Mouse (Mus musculus) forebrain, postnatal 0 days (tissue): Measurements from ENCODE around the gene Pla2g4b. TPM values are rescaled to one million over a fixed set of nuclear protein-coding genes. Genes with fewer than 3 reads are reported as not detected.
A peak's percentile ranks its signal among the peaks of the same experiment; 100 is the strongest.

Experiments
- ATAC-seq: fragments of 200-750 bp; cut with Nextera tagmentation; 2 replicates; pipeline ENCODE4 v1.8.0; 2017; ENCODE audit warnings: mild to moderate bottlenecking, moderate library complexity
- DNase-seq: peaks from one replicate; pipeline ENCODE4 v3.0.0-alpha.2; 2015
- H3K27ac ChIP-seq: fragments of 300-500 bp; sonication (generic); 2 replicates; pipeline ENCODE4 v1.5.1; 2014; ENCODE audit warnings: low read depth, mild to moderate bottlenecking, antibody characterized with exemption, low read length, moderate library complexity, mixed read lengths
- H3K27me3 ChIP-seq: fragments of 300-500 bp; sonication (generic); 2 replicates; pipeline ENCODE4 v1.6.1; 2014; ENCODE audit warnings: mild to moderate bottlenecking, low read length, mixed read lengths; ENCODE audit not compliant: insufficient read depth
- H3K36me3 ChIP-seq: fragments of 300-500 bp; sonication (generic); 2 replicates; pipeline ENCODE4 v1.6.1; 2014; ENCODE audit warnings: mild to moderate bottlenecking, moderate library complexity; ENCODE audit not compliant: insufficient read depth
- H3K4me1 ChIP-seq: fragments of 300-500 bp; sonication (generic); 2 replicates; pipeline ENCODE4 v1.6.1; 2014; ENCODE audit warnings: antibody characterized with exemption; ENCODE audit not compliant: insufficient read depth
- H3K4me2 ChIP-seq: fragments of 300-500 bp; sonication (generic); 2 replicates; pipeline ENCODE4 v1.6.1; 2014; ENCODE audit warnings: low read depth, mild to moderate bottlenecking, moderate library complexity
- H3K4me3 ChIP-seq: fragments of 300-500 bp; sonication (generic); 2 replicates; pipeline ENCODE4 v1.5.1; 2014; ENCODE audit warnings: low read depth, low read length, mixed read lengths
- H3K9ac ChIP-seq: fragments of 300-500 bp; sonication (generic); 2 replicates; pipeline ENCODE4 v1.6.1; 2014; ENCODE audit warnings: mild to moderate bottlenecking
- H3K9me3 ChIP-seq: fragments of 300-500 bp; sonication (generic); 2 replicates; pipeline ENCODE4 v1.6.1; 2016; ENCODE audit warnings: low read length
- CTCF ChIP-seq: sonication (generic); IDR thresholded peaks from 2 replicates; pipeline ENCODE4 v1.5.1; 2016; ENCODE audit warnings: antibody characterized with exemption, control low read depth, low read depth
- WGBS: fragments of 180-500 bp; shearing (Covaris S2); extraction: QIAGEN DNeasy Blood & Tissue Kit; methylation state at CpG from one replicate; pipeline ENCODE4 v1.1.7; 2014; 5-methylcytosine and 5-hydroxymethylcytosine counted together
- polyA plus RNA-seq: library from polyadenylated mRNA; unstranded; fragments of >200 nt; fragmentation: Nextera tagmentation; extraction: Ambion mirVana; gene quantifications from 2 replicates; pipeline ENCODE4 v1.2.1, GENCODE M21; 2015
- total RNA-seq: library from RNA; depleted of rRNA; stranded (reverse); fragments of >200 nt; gene quantifications from 2 replicates; pipeline ENCODE4 v1.2.3, GENCODE M21; 2014

Pla2g4b gene
- total and polyA plus RNA-seq, 2 experiments from 2014 or later, result 0.13 to 11.1 TPM

- H3K4me2 ChIP-seq, result no peak overlapping the region
- ATAC-seq (no peak), DNase-seq (no peak)
- no peaks in the 10 kb centered on the region for H3K9me3 ChIP-seq
- no peak overlapping the region for H3K9ac ChIP-seq
- no peaks in the 10 kb centered on the region for H3K27me3 ChIP-seq
- no peaks in the 10 kb centered on the region; the same call in 1 of the 2 replicates for H3K36me3 ChIP-seq
- no peak overlapping the region for H3K27ac ChIP-seq
- no peak for TF ChIP-seq CTCF
- WGBS, result 59% methylated on average over 2 of the region's 2 CpGs
- no peaks in the 10 kb centered on the region for H3K4me1 ChIP-seq
- H3K4me3 ChIP-seq, result no peak overlapping the region
Measured at GRCm38 (mm10) chr2:119993515-119993914, 39.7 kb upstream of the Pla2g4b start.

- 89% methylated on average over 6 of the region's 6 CpGs for WGBS
- DNase-seq, result no peak
- TF ChIP-seq CTCF, result no peak
- Histone ChIP-seq H3K4me2 (no peak overlapping the region), H3K4me3 (no peak overlapping the region), H3K9me3 (no peaks in the 10 kb centered on the region), H3K36me3 (peaks cover 6% of the 10 kb centered on the region), H3K27me3 (no peaks in the 10 kb centered on the region), H3K4me1 (no peaks in the 10 kb centered on the region), H3K27ac (peak overlapping the region; percentile 4; the same call in 1 of the 2 replicates), H3K9ac (no peak overlapping the region)
- ATAC-seq, result no peak
Measured at GRCm38 (mm10) chr2:119994839-119995238, 38.4 kb upstream of the Pla2g4b start.

DNA sequence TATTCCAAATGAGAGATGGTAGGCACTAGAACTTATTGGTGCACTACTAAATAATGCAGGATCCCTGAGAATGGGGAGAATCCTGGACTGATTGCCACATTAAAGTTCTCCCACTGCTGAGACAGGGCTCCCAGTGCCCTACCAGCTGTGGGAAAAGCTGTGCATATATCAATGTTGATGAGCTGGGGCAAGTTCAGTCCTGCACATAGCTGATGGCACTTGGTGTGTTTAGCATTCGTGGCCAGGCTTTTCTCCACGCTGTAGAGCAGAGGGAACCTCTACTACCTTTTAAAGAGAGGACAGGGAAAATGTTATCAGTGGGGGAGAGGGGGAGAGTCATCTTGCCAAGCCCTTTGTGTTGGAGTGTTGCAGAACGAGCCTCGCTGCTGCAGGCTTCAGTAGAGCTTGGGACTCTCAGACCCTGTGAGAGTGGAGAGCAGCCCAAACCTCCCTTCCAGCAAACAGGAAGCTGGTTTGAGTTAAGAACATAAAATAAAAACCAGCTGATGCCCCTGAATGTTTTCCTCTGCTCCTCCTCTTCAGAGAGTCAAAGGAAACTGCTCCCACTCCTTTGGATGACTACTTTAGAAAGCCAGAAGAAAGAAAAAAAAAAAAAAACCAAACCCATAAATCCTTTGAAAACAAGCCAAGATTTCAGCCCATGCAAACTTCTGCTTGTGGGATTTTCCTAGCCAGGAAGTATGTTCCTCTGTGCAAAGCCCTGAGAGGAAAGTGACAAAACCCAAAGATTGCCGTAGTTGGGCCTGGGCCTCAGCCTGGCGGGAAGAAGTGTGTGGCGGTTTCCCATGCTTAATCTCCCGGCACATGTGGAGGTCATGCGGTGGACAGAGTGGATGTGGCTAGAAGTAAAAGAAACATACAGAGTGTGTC, 37.6 kb upstream of the Pla2g4b start:
- ATAC-seq (no peak), DNase-seq (no peak)
- Histone ChIP-seq H3K4me2 (no peak overlapping the region), H3K27ac (peak overlapping the region; percentile 46; the same call in 1 of the 2 replicates), H3K4me1 (no peaks in the 10 kb centered on the region), H3K9me3 (no peaks in the 10 kb centered on the region), H3K9ac (no peak overlapping the region), H3K36me3 (peaks cover 6% of the 10 kb centered on the region), H3K4me3 (no peak overlapping the region), H3K27me3 (no peaks in the 10 kb centered on the region)
- TF ChIP-seq CTCF, result no peak
- WGBS, result 65% methylated on average over 9 of the region's 9 CpGs

- 89% methylated on average over 4 of the region's 4 CpGs for WGBS
- no peaks in the 10 kb centered on the region for H3K27me3 ChIP-seq
- no peak for ATAC-seq
- H3K4me3 ChIP-seq, result no peak overlapping the region
- H3K9ac ChIP-seq, result no peak overlapping the region
- no peak for DNase-seq
- no peaks in the 10 kb centered on the region for H3K4me1 ChIP-seq
- peaks cover 6% of the 10 kb centered on the region for H3K36me3 ChIP-seq
- no peak for TF ChIP-seq CTCF
- H3K9me3 ChIP-seq, result no peaks in the 10 kb centered on the region
- H3K4me2 ChIP-seq, result no peak overlapping the region
- H3K27ac ChIP-seq, result no peak overlapping the region
Measured at GRCm38 (mm10) chr2:119997354-119997753, 35.9 kb upstream of the Pla2g4b start.

- no peaks in the 10 kb centered on the region for H3K27me3 ChIP-seq
- DNase-seq, result no peak
- H3K9me3 ChIP-seq, result no peaks in the 10 kb centered on the region
- peaks cover 12% of the 10 kb centered on the region for H3K36me3 ChIP-seq
- TF ChIP-seq CTCF, result no peak
- H3K4me1 ChIP-seq, result no peaks in the 10 kb centered on the region
- WGBS, result 98% methylated on average over 2 of the region's 2 CpGs
- H3K27ac ChIP-seq, result no peak overlapping the region
- no peak for ATAC-seq
- H3K4me3 ChIP-seq, result no peak overlapping the region
- no peak overlapping the region for H3K9ac ChIP-seq
- H3K4me2 ChIP-seq, result no peak overlapping the region
Measured at GRCm38 (mm10) chr2:119999731-120000130, 33.5 kb upstream of the Pla2g4b start.

DNA sequence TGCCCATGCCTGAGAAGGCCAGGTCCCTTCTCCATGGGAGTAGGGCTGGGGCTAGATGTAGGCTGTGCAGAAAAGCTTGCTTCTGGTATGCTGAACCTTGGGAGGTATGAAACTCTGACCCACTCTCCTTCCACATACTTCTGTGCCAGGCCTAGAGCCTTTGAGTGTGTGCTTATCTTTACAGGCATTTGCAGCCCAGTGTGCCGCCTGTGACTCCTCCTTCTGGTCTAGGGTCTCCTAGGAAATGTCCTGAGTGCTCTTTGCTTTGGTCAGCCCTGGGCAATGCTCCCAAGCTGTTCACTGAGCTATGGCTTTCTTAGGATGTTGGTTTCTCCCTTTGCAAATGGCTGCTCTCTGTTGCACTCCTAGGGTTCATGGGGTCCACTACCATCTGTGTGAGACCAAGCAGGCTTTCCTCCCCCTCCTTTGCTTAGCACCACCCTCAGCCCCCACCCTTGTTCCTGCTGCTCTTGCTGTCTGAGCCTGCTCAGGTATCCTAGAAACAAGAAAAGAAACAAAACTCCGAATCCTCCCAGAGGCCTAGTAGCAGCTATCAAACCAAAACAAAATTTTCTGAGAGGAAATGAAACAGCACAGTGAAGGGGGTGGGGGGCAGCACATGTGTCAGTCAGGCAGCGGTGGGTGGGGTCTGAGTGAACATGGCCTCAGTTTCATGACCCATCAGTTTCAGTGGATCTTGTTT, 32.2 kb upstream of the Pla2g4b start:
- 81% methylated on average over 3 of the region's 3 CpGs for WGBS
- DNase-seq, result no peak
- Histone ChIP-seq H3K36me3 (peaks cover 12% of the 10 kb centered on the region), H3K4me2 (no peak overlapping the region), H3K4me3 (no peak overlapping the region), H3K27me3 (no peaks in the 10 kb centered on the region), H3K27ac (no peak overlapping the region), H3K4me1 (no peaks in the 10 kb centered on the region), H3K9ac (no peak overlapping the region), H3K9me3 (no peaks in the 10 kb centered on the region)
- no peak for ATAC-seq
- TF ChIP-seq CTCF, result no peak

GRCm38 (mm10) chr2:120001956-120002355, 31.3 kb upstream of the Pla2g4b start:
- H3K27ac ChIP-seq, result no peak overlapping the region
- ATAC-seq (no peak), DNase-seq (no peak)
- H3K9me3 ChIP-seq, result no peaks in the 10 kb centered on the region
- 82% methylated on average over 4 of the region's 4 CpGs for WGBS
- H3K27me3 ChIP-seq, result no peaks in the 10 kb centered on the region
- H3K4me3 ChIP-seq, result no peak overlapping the region
- H3K4me2 ChIP-seq, result no peak overlapping the region
- TF ChIP-seq CTCF, result no peak
- H3K9ac ChIP-seq, result no peak overlapping the region
- H3K4me1 ChIP-seq, result no peaks in the 10 kb centered on the region
- H3K36me3 ChIP-seq, result peaks cover 12% of the 10 kb centered on the region
